Mouse (Mus musculus) gastrocnemius, postnatal 4 days (tissue): ENCODE data around the gene Zbtb22. TPM values are rescaled to one million over a fixed set of nuclear protein-coding genes. Genes with fewer than 3 reads are reported as not detected.
A peak's percentile ranks its signal among the peaks of the same experiment; 100 is the strongest.
"Not testable (repeated sequence)": the region's sequence is repeated elsewhere in the genome, so short reads cannot be mapped to it uniquely, and the experiment has no call there.

Experiments
- DNase-seq, 2 experiments: peaks; one replicate each; pipeline ENCODE4 v3.0.0; 2021 to 2022; ENCODE audit warnings: low spot score in 2 of 2, mixed read lengths in 2 of 2
- total RNA-seq, 2 experiments: library from RNA; stranded (reverse); gene quantifications; 2 replicates each; pipeline ENCODE4 v1.2.3; 2021

The Zbtb22 gene
- total RNA-seq, 2 experiments from 2014 or later: 24.9 to 26.8 TPM

GRCm38 (mm10) chr17:33903911-33904651, 11.6 kb upstream of the Zbtb22 start:
- not testable (repeated sequence) for DNase-seq

- DNase-seq: not testable (repeated sequence)
Measured at GRCm38 (mm10) chr17:33904835-33905234, 10.9 kb upstream of the Zbtb22 start, which contains the start of gene Platr17. Platr17 (plus strand) TSS chr17:33905135.

DNA sequence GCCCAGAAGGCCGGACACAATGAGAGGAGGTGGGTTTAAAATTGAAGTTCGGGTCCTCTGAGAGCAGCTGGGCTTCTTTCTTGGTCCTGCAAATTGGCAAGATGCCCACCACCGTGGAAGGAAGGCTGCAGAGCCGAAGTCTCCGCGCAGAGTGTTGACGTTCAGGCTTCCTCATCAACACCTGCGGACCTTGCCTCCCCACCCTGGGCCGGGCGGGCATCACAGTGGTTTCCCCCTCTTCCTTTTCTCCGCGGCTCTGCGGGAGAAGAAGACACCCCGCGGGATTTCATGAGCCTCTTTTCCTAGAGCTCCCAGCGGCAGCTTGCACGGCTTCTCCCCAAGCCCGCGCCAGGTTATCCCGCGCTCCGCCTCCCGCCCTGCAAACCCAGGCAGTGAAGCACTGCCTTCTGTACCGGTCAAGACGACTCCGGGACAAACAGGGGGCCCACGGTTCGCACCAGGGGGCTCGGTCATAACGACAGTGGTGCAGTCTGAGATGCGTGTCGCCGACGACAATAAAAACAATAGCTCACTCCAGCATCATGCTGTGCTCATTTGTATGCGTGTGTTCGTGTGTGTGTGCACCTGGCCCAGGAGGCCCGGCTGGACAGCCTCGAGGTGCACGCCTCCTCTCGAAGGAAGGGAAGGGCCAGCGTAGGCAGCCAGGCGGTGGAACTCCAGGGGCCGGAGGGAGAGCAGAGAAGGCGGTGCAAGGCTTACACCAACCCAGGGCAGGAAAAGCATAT, 7.2 kb upstream of the Zbtb22 start:
- DNase-seq: peak in 1 of 2 experiments; percentile 45

DNA sequence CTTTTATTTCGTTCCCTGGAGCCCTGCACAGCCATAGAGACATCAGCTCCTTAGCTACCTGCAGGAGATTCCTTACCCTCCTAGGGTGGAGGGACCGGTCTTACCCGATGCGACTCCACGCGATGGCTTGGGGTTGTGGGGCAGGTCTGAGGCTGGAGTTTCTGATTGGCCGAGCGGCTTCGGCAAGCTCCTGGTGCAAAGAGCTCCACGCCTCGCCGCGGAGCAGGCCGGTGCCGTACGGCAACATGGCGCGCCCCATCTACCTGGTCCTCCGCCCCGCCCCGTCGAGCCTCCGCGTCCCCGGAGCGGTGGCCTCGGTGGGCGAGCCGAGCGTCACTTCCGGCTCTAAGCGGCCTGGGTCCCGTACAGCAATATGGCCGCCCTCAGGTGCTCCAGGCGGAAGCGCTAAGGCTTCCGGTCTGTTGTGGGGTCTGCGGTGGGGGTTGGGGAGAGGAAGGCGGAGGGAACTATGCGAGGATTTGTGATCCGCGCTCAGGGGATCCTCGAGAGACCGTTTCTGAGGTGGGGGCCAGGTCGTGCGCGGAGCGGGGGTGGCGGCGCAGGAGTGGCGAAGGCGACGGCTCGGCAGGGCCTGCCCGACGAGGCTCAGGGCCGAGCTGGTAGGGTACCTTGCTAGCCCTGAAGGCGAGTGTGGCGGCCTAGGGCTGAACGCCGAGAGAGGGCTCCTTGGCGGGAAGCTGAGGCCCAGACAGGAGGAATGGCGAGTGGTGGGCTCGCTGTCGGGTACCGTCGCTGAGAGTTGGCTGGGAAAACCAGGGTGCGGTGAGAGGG, 6.4 kb upstream of the Zbtb22 start, which contains the start of gene Daxx:
Daxx (plus strand) TSS at position 338 of the 792 bp plus-strand sequence.
- peak; percentile 98 to 99 for DNase-seq

DNA sequence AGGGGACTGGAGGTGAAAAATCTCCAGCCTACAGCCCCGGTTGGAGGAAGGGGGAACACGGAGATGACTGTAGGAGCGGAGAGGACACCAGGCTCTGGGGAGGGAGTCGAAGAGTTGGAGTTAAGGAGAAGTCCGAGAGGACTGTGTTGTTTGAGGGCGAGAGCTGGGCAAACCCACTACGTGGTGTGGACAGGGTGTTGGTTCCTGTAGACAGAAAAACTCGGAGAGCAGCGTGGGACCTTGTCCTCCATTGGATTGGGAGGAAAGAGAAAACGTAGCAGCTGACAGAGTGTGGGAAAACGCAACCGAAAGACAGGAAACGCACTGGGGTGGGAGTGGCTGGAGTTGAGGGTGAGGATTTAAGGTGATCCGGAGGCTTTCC, 5.8 kb upstream of the Zbtb22 start:
- no peak for DNase-seq

DNA sequence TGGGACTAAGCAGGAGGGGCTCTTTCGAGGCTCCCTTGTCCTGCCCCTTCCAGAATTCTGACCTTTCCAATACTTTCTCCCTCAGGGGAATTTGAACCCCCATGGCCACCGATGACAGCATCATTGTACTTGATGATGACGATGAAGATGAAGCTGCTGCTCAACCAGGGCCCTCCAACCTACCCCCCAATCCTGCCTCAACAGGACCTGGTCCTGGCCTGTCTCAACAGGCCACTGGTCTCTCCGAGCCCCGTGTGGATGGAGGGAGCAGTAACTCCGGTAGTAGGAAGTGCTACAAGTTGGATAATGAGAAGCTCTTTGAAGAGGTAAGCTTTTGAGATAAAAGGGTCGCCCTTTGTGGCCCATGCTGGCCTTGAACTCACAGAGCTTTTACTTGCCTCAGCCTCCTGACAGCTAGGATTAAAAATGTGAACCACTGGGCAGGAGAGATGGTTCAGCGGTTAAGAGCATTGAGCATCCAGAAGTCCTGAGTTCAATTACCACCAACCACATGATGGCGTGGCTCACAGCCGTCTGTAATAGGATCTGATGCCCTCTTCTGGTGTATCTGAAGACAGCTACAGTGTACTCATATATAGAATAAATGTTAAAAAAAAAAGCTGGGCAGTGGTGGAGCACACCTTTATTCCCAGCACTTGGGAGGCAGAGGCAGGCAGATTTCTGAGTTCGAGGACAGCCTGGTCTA, 5.2 kb upstream of the Zbtb22 start:
- DNase-seq: no peak

GRCm38 (mm10) chr17:33911052-33911812, 4.5 kb upstream of the Zbtb22 start:
- no peak for DNase-seq

GRCm38 (mm10) chr17:33911813-33912414, 3.8 kb upstream of the Zbtb22 start:
- no peak for DNase-seq

DNA sequence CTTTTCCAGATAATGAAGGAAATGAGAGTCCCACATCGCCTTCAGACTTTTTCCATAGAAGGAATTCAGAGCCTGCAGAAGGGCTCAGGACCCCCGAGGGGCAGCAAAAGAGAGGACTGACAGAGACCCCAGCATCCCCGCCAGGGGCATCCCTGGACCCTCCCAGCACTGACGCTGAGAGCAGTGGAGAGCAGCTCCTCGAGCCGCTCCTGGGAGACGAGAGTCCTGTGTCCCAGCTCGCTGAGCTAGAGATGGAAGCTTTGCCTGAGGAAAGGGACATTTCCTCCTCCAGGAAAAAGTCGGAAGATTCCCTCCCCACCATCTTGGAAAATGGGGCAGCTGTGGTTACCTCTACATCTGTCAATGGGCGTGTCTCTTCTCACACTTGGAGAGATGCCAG, 2.4 kb upstream of the Zbtb22 start:
- DNase-seq: no peak

DNA sequence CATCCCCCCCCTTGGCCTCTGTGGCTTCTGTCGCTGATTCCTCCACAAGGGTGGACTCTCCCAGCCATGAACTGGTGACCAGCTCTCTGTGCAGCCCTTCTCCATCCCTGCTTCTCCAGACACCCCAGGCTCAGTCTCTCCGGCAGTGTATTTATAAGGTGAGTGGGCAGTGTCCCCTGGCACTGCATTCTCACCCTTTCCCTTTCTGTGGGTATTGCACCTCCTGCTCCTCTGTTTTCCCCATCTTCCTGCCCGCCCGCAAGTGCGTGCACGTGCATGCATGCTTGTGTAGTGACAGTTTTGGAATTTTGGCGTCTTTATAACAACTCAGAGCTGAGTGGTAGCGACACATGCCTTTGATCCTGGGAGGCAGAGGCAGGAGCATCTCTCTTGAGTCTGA, 1.8 kb upstream of the Zbtb22 start:
- DNase-seq: no peak

DNA sequence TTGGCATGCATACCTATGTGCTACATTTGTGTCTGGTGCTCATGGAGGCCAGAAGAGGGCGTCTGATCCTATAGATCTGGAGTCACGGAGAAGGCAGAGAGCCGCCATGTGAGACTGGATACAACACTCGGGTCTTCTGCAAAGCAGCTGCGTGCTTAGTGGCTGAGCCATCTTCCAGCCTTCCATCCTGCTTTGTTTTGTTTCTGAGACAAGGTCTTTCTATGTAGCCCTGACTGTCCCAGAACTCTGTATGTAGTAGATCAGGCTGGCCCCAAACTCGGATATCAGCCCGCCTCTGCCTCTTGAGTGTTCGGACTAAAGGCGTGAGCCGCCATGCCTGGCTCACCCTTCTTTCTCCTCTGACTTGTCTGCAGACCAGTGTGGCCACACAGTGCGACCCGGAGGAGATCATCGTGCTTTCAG, 724 bp upstream of the Zbtb22 start:
- no peak for DNase-seq

- no peak for DNase-seq
Measured at GRCm38 (mm10) chr17:33916294-33916693, 590 bp downstream of the Zbtb22 start.

- no peak for DNase-seq
Measured at GRCm38 (mm10) chr17:33916847-33917655, 1.3 kb downstream of the Zbtb22 start.

GRCm38 (mm10) chr17:33917656-33918292, 2.1 kb downstream of the Zbtb22 start:
- DNase-seq: no peak

- DNase-seq: no peak
Measured at GRCm38 (mm10) chr17:33918293-33919203, 2.8 kb downstream of the Zbtb22 start.

DNA sequence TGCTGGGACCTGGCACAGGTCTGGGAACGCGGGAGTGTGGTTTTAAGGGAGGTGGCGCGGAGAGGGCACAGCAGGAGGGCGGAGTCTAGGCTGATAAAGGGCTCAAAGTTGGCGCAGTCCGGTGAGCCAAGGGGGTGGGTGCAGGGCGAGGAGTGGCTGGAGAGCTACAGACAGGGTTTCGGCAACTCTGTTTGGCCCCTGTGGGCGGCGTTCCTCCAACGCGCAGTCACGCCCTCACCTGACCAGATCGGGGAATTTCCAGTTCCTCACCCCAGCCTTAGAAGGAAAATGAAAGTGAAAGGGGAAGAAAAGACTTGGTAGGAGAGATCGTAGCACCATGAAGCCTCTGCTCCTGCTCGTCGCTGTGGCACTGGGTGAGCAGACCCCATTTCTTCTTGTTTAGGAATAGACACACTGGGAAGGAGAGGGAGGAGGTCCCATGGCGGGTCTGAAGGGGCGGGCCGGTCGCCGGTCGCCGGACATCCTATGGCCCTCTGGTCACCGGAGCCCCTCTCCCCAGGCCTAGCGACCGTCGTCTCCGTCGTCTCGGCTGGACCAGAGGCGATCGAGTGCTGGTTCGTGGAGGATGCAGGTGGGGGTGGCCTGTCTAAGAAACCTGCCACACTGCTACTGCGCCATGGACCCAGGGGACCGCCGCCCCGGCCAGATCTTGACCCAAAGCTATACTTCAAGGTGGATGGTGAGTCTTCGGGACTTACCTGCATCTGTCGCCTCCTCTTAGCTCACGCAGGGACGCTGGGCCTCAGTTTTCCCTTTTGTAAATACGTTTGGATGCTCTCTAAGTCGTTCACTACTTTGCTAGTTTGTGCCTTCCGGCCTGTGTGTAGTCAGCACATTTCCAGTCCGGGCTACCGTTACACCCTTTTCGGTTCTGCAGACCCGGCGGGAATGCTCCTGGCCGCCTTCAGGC, 3.9 kb downstream of the Zbtb22 start:
- peak in 1 of 2 experiments; percentile 59 for DNase-seq
